Mouse (Mus musculus): ENCODE data around the gene Prss34.

The Prss34 gene

GRCm38 (mm10) chr17:25298094-25298493 lies at the start of gene Prss34:
TSS of gene Prss34 (plus strand) at chr17:25298394.
- DNase-seq (ENCODE audit: low spot score in 2 of 2), result no peak

- DNase-seq (ENCODE audit: low spot score in 2 of 2), result no peak
Observed at GRCm38 (mm10) chr17:25250181-25250835, 47.9 kb upstream of the Prss34 start.

- no peak for DNase-seq (ENCODE audit: low spot score in 2 of 2)
Observed at GRCm38 (mm10) chr17:25252643-25253042, 45.6 kb upstream of the Prss34 start.

- DNase-seq (ENCODE audit: low spot score in 2 of 2), result no peak
Observed at GRCm38 (mm10) chr17:25253760-25254159, 44.4 kb upstream of the Prss34 start.

- DNase-seq (ENCODE audit: low spot score in 2 of 2), result no peak
Observed at GRCm38 (mm10) chr17:25255110-25255509, 43.1 kb upstream of the Prss34 start.

GRCm38 (mm10) chr17:25256140-25256754 lies 41.9 kb upstream of the Prss34 start, which contains the start of gene Baiap3:
TSS of gene Baiap3 (minus strand) at chr17:25256364.
- DNase-seq (ENCODE audit: low spot score in 2 of 2), result no peak

- no peak for DNase-seq (ENCODE audit: low spot score in 2 of 2)
Observed at GRCm38 (mm10) chr17:25257804-25258261, 40.4 kb upstream of the Prss34 start.

- no peak for DNase-seq (ENCODE audit: low spot score in 2 of 2)
Observed at GRCm38 (mm10) chr17:25264453-25264852, 33.7 kb upstream of the Prss34 start.

- no peak for DNase-seq (ENCODE audit: low spot score in 2 of 2)
Observed at GRCm38 (mm10) chr17:25270795-25271335, 27.3 kb upstream of the Prss34 start.

GRCm38 (mm10) chr17:25272326-25272725 lies 25.9 kb upstream of the Prss34 start:
- DNase-seq (ENCODE audit: low spot score in 2 of 2), result no peak

- peak; percentile 90 to 94 for DNase-seq (ENCODE audit: low spot score in 2 of 2)
Observed at GRCm38 (mm10) chr17:25272951-25273705, 25.1 kb upstream of the Prss34 start.

- peak; percentile 97 to 98 for DNase-seq (ENCODE audit: low spot score in 2 of 2)
Observed at GRCm38 (mm10) chr17:25273706-25274501, 24.3 kb upstream of the Prss34 start.

- no peak for DNase-seq (ENCODE audit: low spot score in 2 of 2)
Observed at GRCm38 (mm10) chr17:25274571-25275346, 23.4 kb upstream of the Prss34 start, which contains the start of gene Ube2i. TSS of gene Ube2i (minus strand) at chr17:25274622.

GRCm38 (mm10) chr17:25275833-25276232 lies 22.4 kb upstream of the Prss34 start:
- DNase-seq (ENCODE audit: low spot score in 2 of 2), result no peak

- DNase-seq (ENCODE audit: low spot score in 2 of 2), result no peak
Observed at GRCm38 (mm10) chr17:25282133-25282532, 16.1 kb upstream of the Prss34 start.

- peak in 1 of 2 experiments; percentile 40 for DNase-seq (ENCODE audit: low spot score in 2 of 2)
Observed at GRCm38 (mm10) chr17:25285033-25285432, 13.2 kb upstream of the Prss34 start.

GRCm38 (mm10) chr17:25288842-25289241 lies 9.4 kb upstream of the Prss34 start:
- peak in 1 of 2 experiments; percentile 32 for DNase-seq (ENCODE audit: low spot score in 2 of 2)

- no peak for DNase-seq (ENCODE audit: low spot score in 2 of 2)
Observed at GRCm38 (mm10) chr17:25290411-25290810, 7.8 kb upstream of the Prss34 start.

GRCm38 (mm10) chr17:25293495-25293894 lies 4.7 kb upstream of the Prss34 start:
- DNase-seq (ENCODE audit: low spot score in 2 of 2), result no peak

GRCm38 (mm10) chr17:25294111-25294510 lies 4.1 kb upstream of the Prss34 start:
- no peak for DNase-seq (ENCODE audit: low spot score in 2 of 2)

- DNase-seq (ENCODE audit: low spot score in 2 of 2), result no peak
Observed at GRCm38 (mm10) chr17:25308346-25308745, 10.2 kb downstream of the Prss34 start, which contains the start of gene Prss28. TSS of gene Prss28 (plus strand) at chr17:25308646.
